Mouse (Mus musculus) layer of hippocampus, adult 6 months (tissue): ENCODE results near the gene Pms1. TPM values are rescaled to one million over a fixed set of nuclear protein-coding genes. Genes with fewer than 3 reads are reported as not detected.

Experiments
- long read RNA-seq, 2 experiments: library from polyadenylated mRNA; unstranded; transcript quantifications; one replicate each; pipeline ENCODE4 v2.0.0; 2019 to 2020
- polyA plus RNA-seq: library from polyadenylated mRNA; unstranded; fragments of <200 nt; fragmentation: Nextera tagmentation; gene quantifications from 2 replicates; pipeline ENCODE4 v1.2.3, GENCODE M21; 2021

Pms1 gene
- polyA plus RNA-seq = 5.7 and 7.6 TPM in 2 replicates
- long read RNA-seq, experiment 1, partial matches to known transcripts = 5 of 11 reads
- long read RNA-seq, experiment 1, other reads (novel, unspliced or antisense) = 4 of 11 reads
- long read RNA-seq, experiment 2, transcript Pms1-201 (13 exons, 3,054 nt) = major isoform, 7 of 33 reads
- long read RNA-seq, experiment 2, partial matches to known transcripts = 3 of 33 reads
- long read RNA-seq, experiment 2, other reads (novel, unspliced or antisense) = 23 of 33 reads

DNA sequence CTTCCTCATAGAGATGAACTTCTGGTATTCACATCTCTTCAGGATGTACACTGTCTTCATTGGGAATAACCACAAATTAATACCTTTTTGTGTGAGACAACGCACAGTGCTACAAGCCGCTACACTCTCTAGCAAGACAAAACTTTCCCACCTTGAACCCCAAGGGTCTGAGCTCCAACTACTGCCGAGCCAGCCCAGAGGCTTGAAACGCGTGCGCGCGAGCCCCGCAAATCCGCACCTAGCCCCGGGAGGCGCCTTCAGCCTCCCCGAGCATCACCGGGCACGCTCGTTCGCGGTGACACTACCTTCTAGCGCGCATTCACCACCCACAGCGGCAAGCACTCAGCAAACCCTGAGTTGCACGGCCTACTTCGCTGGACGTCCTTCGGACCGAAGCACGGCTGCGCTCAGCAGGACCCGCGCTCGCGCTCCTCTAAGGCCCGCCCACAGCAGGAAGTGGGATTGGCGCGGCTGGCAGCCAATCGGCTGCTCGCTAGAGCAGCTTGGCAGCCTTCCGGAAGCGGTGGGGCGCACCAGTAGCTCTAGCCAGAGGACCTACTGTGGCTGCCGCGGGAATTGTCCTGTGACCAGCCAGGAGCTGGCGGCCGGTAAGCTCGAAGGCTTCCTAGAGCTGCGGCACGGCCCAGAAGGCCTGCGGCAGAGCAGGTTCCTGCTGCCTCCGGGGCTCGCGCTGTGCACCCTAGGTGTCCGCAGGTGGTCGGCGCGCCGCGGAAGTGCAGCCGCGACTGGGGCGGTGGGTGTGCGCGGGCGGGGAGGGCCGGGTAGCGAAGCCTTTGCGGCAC, at the start of gene Pms1, which contains the start of the genes Ormdl1 and Gm28778:
Gene Pms1 (minus strand): TSS at position 438 of the 803 bp plus-strand sequence.
Gene Ormdl1 (plus strand): TSS at position 515 of the 803 bp plus-strand sequence.
Gene Gm28778 (plus strand): TSS at position 531 of the 803 bp plus-strand sequence.

DNA sequence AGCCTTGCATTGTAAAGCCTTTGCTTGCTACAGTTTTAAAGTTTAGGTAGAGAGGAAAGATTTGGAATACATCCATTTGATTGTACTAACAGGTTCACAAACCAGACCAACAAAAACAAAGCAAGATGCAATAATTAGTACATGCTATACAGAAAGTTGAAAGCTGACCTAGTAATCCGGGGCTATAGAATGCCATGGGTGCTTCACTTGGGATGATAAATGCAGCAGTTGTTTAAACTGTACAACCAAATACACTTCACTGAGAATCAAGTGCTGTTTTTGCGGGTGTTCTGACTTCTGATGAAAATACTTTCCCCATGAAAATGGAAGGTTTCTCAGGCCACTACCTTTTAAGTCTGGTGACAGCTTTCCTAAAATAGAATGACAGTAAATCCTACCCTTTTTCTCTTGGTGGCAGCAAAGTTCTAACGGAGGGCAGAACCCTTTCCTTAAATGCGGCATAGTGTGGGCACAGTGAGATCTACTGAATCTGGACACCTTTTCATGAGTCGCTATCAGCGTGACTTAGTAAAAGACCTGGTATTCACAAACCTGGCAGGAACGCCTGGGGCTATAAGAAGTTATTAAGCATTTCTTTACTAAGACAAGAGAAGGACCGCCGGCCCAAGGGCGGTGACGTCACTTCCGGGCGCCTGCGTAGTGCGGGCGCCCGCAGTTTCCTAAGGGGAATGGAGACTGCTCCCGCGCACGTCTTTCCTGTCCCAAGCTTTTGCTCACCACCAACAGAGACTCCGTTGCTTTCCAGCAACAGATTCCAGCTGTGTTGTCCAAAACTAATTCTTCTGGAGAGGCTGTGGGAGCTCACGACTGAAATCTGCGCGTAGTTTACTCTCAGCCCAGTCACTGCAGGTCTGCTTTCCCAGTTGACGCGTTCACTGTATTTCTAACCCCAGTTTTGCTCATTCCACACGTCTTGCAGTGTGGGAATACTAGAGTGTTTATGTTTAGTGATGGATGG, 16.5 kb upstream of the Pms1 start, which contains the start of gene Osgepl1:
Gene Osgepl1 (plus strand): TSS at position 636 of the 979 bp plus-strand sequence.

DNA sequence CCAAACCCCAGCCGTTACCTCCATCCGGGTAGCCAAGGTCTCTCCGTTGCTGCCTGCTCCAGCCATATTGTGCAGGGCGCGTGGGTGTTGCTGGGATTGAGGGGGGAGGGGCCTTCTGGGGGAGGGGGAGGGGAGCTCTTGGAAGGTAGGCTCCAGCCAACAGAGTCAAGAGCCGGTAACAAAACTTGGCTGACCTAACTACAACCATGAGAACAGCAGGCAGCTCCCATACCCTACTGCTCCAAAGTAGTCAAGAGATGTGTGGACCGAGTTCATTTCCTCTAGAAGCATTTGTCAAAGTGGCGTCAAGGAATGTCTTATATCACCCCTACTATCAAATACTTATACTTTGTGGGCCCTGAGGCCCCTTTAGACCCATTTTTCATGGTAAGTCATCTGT, 109.3 kb downstream of the Pms1 start, which contains the start of gene 1700019A02Rik:
Gene 1700019A02Rik (minus strand): TSS at position 101 of the 400 bp plus-strand sequence.

Other genes with a start within 250 kb of the Pms1 start
- 0.23 and 0.24 TPM in 2 replicates for gene Mstn, start 235.4 kb downstream of the Pms1 start, polyA plus RNA-seq
- gene 1700019A02Rik, start 109.4 kb downstream of the Pms1 start, polyA plus RNA-seq = not detected in 2 replicates
- 12.3 and 14.2 TPM in 2 replicates for gene Ormdl1, start 77 bp upstream of the Pms1 start, polyA plus RNA-seq
- 0.30 and 0.39 TPM in 2 replicates for gene Gm28778, start 93 bp upstream of the Pms1 start, polyA plus RNA-seq
- gene Osgepl1, start 16.6 kb upstream of the Pms1 start, polyA plus RNA-seq = 15.3 and 17.0 TPM in 2 replicates
- 1.9 TPM in 1 of 2 replicates, not detected in the other for gene Asdurf, start 55.6 kb upstream of the Pms1 start, polyA plus RNA-seq
- gene Gm28551, start 55.6 kb upstream of the Pms1 start, polyA plus RNA-seq = 0.20 and 0.41 TPM in 2 replicates
- 22.3 and 22.5 TPM in 2 replicates for gene Asnsd1, start 55.7 kb upstream of the Pms1 start, polyA plus RNA-seq